Mouse (Mus musculus) yolk sac, embryonic 10.5 days (tissue): Measurements from ENCODE around the gene Rassf1.
A peak's percentile ranks its signal among the peaks of the same experiment; 100 is the strongest.

Experiments used
- DNase-seq: peaks from one replicate; pipeline ENCODE4 v3.0.0-alpha.2; 2017; ENCODE audit warnings: low spot score

The Rassf1 gene

DNA sequence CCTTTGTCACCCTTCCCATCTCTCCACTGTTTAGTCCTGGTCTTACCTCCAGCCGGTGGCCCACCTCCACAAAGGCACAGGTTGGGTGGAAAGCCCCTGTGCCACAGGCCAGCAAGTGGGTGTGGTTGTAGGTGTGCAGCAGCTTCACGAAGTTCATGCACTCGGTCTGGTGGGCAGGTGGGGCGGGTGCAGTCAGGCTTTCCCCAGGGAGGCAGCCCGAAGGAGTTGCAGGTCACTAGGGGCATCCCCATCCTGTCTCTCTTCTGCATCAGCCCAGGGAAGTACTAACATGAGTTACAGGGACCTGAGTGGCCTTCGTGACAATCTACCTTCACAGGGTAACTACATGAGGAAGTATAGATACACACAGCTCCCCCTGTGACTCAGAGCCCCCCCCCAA lies 51.9 kb downstream of the Rassf1 start:
- no peak for DNase-seq

DNA sequence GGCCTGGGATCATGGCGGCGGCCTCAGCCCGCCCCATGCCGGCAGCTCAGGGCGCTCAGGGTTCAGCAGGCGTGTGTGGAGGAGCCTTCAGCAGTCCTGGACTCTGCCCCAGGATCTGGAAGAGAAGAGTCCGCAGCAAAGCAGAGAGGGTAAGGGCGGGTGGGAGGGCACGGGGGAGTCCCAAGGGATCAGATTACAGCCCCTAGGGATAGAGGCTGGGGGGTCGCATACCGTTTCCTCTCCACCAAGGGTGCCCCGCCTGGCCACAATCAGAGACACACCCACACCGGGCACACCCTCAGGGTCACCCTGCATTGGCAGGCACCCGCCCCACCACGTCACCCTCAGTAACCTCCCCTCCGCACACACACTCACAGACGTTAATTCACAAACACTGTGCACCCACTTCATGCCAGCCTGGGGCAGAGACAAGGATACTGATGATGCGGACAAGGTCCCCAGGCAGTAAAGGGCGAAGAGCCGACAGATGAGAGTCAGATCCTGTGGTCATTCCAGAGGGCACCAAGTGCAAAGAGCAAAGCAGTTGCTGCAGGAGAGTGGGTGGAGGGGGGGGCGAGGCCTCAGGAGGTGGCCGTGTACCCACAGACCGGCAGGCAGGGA lies 53.8 kb downstream of the Rassf1 start:
- no peak for DNase-seq

DNA sequence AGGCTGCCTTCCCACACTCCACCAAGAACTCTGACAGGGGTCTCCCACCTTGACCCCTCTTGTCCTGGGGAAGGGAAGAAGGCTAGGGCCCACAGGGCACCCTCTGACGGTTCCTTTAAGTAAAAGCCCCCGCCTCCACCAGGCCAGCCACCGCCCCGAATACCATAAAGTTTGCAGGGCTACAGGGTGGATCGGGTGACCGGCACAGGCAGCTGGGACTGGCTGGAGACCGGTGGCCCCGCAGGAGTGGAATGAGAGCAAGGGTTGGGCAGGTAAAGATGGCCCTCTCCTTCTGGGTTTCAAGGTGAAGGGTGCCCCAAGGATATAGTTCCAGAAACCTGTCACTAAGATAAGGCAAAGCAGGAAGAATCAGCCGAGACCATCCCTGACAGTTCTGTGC lies 55.2 kb downstream of the Rassf1 start:
- peak; percentile 45 for DNase-seq

DNA sequence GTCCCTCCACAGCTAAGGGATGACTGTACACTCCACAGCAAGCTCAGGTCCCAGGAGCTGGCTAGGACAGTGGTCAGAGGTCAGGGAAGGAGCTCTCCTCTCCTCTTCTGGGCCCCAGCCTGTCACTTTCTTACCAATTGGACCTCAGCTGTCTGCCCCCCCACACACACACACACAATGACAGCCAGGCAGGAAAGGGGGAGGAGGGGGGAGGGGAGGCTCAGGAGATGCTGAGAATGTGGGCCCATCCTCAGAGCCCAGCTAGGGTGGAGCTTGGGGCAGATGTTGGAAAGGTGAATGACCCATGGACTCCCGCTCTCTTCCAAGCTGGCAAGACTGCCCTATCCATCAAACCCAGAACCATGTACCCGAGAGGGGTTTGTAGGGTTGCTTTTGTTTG lies 55.7 kb downstream of the Rassf1 start:
- no peak for DNase-seq

DNA sequence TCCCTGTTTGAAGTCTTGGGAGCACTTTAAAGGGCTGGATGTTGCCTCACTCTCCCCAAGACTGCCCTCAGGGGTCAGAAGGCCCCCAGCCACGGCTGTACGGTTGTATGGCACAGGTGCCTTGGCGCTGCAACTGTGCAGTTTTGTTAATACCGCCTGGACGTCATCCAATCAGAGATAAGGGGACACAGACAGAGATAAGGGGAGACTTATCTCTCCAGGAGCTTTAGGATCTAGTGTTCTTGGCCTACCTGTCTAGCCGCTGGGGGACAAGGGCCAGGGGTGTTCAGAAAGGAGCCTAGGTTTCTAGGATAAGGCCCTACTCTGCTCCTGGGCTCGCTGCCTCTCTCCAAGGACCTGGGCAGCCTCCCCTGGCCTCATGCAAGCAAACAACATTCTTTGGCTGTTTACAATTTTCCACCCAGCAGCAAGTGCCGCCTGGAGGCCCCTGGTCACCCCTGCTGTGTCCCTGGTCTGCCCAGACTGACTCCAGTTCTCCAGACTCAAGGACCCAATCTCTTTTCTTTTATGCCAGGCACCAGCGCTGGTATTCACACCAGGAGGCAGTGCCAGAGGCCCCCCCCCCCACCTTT lies 56.4 kb downstream of the Rassf1 start:
- no peak for DNase-seq

DNA sequence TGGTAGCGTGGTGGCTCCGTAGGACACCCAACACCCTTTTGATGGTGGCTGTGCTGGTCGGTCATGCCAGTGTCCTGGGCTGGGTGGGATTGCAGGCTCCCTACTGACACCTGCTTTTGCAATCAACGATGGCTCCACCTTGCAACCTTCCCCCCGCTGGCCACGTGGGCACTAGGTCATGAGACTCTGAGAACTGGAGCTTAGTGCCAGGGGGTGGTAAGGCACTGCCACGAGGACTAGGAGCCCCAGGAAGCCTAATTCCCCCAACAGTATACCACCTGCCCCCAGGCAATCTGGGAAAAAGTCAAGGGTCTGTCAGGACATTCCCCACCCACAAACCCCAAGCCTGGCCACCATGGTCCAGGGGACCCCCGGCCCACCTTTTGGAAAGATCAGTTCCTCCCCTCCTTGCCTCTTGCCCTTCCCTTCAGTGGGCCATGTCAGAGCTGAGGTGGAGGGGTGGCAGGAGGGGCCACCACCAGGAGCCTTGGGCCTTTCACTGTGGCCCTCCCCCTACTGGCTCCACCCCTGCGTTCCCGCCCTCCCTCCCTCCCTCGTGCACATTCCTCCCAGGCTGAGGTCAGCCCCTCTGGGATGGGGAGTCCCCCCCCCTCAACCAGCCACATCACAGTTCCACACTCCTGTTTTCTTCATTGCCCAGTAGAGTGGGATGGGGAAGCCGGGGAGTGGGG lies 57.5 kb downstream of the Rassf1 start, which contains the start of gene Sema3b:
Gene Sema3b (minus strand): TSS at position 489 of the 692 bp plus-strand sequence.
- peak; percentile 65 for DNase-seq

DNA sequence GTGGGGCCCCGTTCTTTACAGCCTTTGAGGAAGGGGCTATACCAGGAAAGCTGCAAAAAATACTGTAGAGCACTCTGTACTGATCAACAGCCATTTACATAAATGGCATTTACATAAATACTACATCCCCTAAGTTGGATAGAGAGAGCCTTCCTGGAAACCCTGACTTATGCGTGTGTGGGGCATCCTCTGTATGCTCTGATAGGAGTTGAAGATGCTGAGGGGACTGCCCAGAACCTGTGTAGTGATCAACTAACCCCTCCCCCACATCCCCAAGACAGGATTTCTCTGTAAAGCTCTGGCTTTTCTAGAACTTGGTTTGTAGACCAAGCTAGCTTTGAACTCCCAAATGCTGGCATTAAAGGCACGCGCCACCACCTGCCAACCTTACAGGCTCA lies 58.1 kb downstream of the Rassf1 start:
- no peak for DNase-seq

DNA sequence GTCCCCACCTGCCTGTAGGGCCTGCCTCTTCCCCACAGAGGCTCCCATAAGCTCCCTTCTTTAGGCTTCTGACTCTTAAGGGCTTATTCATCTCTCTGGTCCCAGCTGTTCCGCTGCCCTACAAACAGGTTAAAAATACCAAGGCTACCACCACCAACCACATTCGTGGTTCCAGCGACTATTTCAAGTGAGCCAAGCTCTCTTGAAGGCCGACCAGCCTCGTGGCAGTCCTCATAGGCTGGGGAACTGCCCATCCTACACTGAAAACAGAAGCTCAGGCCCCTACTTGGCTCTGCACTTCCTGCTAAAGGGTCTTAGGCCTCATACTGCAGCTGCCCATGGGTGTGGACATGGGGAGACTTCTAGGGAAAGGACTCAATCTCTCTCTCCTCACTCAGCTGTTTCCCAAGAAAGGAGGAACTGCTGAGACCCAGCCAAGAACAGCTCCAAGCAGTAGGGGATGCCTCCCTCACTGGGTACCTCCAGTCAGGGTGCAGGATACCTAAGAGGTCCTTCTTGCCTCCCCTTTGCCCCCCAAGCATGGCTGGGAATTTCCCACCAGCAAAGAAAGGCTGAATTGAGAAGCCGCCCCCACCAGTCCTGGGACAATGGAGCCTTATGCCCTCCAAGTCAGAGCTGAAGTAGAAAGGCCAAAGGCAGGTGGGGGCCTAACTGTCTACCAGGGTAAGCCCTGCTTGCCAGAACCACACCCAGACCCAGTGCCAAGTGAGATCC lies 60.3 kb downstream of the Rassf1 start:
- no peak for DNase-seq
